Mouse (Mus musculus) spleen, adult 18-20 months (tissue): ENCODE measurements around the gene Pi4k2b.
A peak's percentile ranks its signal among the peaks of the same experiment; 100 is the strongest.
"Not testable (repeated sequence)": the region's sequence is repeated elsewhere in the genome, so short reads cannot be mapped to it uniquely, and the experiment has no call there.

Experiments
- DNase-seq, 2 experiments: peaks; one replicate each; pipeline ENCODE4 v3.0.0; 2022; ENCODE audit warnings: mixed read lengths in 2 of 2

Gene Pi4k2b

DNA sequence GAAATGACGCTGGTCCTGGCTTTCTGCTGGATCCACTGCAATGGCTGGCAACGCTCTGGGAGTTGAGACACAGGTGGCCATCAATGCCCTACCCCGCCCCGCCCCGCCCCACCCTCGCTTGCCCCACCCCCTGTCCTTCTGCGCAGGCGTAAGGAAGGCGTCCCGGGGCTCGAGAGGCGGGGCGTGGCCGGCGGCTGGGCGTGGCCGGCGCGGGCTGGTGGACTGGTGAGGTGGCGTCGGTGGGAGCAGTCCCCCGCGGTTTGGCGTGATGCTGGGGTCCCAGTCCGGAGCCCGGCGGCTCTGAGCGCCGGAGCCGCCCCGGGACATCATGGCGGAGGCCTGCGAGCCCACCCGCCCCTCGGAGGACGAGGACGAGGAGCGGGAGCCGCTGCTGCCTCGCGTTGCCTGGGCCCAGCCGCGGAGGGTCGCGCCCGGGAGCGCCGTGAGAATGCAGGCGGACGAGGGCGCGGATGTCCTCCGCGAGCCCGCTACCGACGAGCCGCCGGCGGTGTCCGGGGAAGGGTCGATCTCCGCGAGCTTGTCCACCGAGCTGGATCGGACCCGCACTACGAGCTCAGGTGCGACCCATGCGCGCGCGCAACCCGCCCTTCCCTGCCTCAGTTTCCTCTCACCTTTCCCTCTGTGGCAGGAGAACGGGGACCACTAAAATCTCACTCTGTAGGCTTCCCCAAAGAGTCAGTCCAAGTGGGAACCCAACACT, at the start of gene Pi4k2b:
Gene Pi4k2b (plus strand): TSS at position 184 of the 721 bp plus-strand sequence.
- DNase-seq, result peak; percentile 72 to 87

DNA sequence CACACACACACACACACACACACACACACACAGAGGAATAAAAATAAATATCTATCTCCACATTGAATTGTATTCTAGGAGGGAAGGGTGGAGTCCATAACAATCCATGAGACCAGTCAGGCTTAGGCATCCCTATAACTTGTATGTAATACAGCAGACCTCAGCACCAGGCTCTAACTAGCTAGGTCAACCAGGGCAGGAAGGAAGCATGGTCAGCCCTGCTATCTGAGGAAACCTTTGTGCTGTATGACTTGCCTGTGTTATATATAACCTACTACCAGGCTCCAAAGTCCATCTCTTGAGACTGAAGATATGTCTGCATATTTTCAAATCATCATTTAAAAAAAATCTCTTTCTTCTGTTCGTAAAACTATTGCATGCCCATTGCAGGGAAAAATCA, 44.1 kb upstream of the Pi4k2b start:
- no peak for DNase-seq

DNA sequence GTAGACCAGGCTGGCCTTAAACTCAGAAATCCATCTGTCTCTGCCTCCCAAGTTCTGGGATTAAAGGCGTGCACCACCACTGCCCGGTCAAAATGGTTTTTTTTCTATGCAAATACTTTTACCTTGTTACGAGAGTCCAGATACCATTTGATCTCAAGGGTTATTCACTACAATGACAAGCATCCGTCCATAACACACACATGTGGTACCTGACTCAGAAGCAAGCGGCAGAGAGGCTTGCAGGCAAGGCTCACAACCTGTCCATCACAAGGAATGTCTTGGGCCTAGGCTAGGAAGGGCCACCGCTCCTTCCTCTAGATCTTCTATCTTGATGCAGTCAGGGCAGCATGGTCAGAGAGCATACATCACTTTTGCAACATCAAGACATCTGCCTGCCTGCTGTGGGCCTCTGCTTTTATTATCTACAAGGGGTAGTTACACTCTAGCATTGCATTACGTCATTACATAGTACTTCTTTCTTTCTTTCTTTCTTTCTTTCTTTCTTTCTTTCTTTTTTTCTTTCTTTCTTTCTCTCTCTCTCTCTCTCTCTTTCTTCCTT, 43.4 kb upstream of the Pi4k2b start:
- DNase-seq, result not testable (repeated sequence)

DNA sequence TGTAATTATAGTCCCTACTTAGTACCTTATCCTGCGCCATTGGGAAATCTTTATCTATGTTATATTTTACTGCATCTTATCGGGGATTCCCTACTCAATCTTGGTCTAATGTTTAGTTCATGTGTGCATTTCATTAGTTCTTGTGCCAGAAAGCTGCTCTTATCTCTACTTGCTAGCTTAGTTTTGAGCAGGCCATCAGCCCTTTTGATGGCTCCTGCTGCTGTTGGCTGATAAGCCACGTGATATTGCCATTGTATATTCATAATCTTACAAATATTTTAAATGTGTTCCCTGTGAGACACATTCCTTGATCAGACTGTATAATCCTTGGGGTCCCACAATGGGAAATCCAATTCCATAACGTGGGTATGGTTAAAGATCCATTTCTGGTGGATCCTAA, 36.8 kb upstream of the Pi4k2b start:
- no peak for DNase-seq

DNA sequence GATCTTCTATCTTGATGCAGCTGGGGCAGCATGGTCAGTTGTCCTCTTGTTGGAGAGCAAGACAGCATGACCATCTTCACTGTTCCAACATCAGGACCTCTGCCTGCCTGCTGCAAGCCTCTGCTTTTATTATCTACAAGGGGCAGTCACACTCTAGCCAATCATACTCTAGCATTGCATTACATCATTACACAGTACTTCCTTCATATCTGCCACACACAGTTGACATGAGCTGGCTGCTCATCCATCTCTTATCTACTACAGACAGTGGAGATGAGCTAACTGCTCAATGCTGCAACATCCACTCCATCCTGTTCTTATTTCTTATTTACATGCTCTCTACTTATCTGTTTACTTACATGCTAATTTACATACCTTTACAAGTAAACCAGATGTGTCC, 28.7 kb upstream of the Pi4k2b start:
- DNase-seq, result no peak

DNA sequence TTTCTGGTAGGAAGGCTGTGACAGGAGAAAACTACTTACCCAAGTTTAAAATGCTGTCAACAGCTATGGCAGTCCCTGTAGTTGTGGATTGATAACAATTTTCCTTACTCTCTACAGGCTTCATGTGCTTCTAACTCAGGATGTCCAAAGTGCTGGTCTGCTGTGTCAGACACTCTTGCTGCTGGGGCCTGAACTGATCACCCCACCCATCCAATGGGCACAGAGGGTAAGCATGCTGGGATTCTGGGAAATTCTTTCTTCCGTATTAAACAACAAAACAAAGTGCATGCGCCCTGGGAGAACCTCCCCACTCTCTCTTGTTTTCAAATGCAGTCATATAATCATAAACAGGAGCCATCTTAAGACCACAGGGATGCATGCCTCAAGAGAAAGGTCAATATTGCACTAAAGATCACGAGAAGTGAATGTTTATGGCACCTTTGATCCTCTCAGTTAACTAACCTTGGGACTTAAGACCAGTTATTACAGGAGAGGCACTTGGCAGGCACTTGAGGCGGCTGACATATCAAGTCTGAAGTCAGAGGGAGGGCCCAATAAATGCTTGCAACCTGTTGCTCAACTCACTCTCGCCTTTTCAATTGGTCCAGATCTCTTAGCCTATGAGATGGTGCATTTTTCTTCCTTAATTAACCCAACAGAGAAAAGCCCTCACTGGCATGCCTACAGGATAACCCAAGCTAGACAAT, 24.5 kb upstream of the Pi4k2b start:
- DNase-seq, result no peak

- no peak for DNase-seq
Observed at GRCm38 (mm10) chr5:52721003-52721402, 20.4 kb upstream of the Pi4k2b start.

DNA sequence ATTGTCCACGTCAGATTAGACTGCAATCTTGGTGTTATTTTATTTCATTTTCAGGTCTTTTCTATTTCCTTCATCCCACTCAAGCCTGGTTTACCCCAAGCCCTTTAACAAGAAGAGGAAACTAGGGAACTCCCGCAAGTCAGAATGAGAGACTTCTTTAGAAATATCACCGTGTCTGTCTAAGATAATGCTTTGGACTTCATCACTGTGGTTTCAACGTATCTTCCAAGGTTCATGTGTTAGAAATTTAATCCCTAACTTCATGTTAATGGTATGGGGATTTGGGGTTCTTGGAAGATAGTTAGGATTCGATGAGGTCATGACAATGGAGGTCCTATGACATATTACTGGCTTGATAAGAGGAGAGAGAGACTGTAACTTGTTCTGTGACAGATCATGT, 13.6 kb upstream of the Pi4k2b start:
- no peak for DNase-seq

DNA sequence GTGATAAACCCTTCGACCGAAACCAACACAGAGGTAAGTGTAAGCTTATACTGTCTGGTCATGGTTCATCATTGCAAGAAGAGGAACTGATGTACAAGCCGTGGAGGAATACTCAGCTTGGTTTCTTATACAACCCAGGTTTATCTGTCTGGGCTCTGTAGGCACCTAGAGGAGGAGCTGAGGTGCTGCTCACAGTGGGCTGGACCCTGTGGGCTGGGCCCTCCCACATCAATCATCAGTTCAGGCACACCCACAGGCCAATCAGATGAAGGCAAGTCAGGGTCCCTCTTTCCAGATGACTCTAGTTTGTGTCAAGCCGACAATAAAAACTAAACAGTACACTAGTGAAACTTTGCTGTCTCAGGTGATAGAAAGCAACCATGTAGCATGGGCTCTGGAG, 8.6 kb upstream of the Pi4k2b start:
- DNase-seq, result no peak

DNA sequence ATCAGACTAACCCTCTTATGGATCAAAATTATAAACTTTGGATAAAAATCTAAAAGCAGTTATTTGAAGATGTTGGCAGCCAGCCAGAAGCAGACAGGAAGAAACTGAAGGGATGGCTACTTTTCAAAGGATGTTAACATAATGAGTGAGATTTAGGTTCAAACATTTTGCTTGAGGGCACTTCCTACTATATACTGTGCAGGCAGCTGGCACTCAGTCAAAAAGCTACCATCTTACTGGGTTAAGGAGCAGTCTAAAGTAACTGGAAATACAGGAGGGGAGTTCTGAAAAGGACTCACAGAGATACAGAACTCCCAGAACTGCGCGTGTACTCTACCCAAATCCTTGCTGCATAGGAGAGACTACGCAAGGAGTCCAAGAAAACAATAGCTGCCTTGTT, 5.3 kb upstream of the Pi4k2b start:
- DNase-seq, result no peak

DNA sequence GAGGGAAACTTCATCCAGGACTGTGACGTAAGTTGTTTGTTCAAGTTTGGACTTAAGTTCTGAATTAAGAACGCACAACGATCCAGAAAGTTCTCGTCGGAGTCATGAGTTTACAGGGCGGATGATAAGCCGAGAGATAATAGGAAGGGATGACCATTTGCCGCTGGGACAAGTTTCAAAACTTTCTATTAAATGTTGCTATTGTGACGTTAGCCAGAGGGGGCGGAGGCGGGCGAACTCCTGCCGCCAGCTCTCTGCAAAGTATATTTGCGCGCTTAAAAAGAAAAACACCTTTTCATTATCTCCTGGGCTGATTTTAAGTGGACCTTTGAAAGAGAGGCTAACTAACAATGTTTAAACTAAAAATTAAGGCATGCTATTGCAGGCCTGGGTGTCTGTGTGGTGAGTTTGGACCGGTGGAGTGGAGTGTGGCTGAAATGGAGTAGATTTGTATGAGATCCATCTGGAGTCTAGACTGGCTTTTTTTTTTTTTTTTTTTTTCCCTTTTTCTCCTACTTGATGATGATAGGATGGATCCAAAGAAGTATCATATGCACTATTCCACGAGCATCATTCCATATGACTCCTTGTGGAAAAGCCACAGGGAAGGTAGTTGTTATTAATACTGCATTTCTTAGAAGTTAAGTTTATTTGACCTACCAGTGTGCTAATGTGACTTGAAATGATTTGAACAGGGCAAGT, 889 bp downstream of the Pi4k2b start:
- peak in 1 of 2 experiments; percentile 61 for DNase-seq

DNA sequence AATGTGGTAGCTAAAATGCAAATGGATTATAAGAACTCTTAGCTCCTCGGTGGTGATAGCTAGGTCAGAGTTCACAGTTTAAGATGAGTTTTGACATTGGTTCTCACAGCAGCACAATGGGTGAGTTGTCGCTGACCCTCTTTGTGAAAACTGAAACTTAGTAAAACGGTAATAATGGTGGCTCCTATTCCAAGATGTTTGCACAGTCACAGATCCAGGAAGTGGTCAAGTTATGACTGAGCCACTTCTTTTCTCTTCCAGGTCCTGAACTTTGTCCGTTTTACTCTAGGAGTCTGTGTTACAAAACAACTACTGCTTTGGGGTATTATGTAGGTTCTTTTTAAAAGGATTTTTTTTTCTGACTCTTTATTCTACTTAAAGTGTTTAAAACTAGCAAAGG, 1.9 kb downstream of the Pi4k2b start:
- DNase-seq, result no peak

DNA sequence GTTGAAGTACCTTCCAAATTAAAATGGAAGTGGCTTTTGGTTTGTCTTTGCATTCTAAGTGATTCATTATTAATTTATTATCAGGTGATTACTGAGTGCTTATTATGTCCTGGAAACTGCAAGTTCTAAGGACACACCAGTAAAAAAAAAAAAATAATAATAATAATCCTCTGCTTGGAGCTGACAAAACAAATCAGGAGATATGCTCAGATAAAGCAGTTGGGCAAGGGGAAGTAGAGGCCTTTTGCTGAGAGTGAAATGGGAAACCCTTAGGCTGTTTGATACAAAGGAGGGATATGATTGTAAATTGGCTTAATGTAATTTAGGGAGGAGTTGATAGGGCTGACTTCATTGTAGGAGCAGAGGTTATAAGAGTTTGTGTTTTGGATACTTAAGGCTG, 5.5 kb downstream of the Pi4k2b start:
- DNase-seq, result no peak

- DNase-seq, result no peak
Observed at GRCm38 (mm10) chr5:52748732-52749131, 7.4 kb downstream of the Pi4k2b start.

GRCm38 (mm10) chr5:52753146-52753545, 11.8 kb downstream of the Pi4k2b start:
- no peak for DNase-seq

DNA sequence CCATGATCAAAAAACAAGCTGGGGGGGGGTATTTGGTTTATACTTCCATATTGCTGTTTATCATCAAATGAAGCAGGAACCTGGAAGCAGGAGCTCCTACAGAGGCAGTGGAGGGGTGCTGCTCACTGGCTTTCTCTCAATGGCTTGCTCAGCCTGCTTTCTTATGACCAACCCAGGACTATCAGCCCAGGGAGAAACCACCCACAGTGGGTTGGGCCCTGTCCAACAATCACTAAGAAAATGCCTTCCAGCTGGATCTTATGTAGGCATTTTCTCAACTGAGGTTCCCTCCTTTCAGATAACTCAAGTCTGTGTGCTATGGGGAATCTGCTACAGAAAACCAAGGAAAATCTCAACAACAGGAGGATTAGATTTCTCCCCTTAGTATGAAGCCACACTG, 12.8 kb downstream of the Pi4k2b start:
- no peak for DNase-seq

- no peak for DNase-seq
Observed at GRCm38 (mm10) chr5:52755337-52755736, 14.0 kb downstream of the Pi4k2b start.

GRCm38 (mm10) chr5:52755989-52756388, 14.6 kb downstream of the Pi4k2b start:
- no peak for DNase-seq

DNA sequence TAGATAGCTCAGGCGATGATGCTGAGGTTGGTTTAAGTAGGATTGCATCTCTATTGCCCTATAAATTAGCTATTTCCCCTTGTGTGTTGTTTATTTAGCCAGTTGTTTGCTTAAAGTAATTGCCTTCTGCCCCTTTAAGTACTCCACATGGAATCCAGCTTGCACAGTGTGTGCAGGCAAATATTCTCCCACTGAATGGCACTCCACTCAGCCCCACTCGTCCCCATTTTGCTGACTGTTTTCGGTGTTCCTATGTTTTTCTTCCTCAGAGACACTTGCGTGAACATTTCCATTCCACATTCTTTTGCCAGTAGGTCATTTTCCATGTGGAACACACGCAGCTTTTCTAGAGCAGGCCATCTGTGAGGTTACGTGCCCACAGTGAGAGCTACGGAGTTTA, 21.2 kb downstream of the Pi4k2b start:
- DNase-seq, result no peak

- no peak for DNase-seq
Observed at GRCm38 (mm10) chr5:52774267-52774666, 32.9 kb downstream of the Pi4k2b start.

DNA sequence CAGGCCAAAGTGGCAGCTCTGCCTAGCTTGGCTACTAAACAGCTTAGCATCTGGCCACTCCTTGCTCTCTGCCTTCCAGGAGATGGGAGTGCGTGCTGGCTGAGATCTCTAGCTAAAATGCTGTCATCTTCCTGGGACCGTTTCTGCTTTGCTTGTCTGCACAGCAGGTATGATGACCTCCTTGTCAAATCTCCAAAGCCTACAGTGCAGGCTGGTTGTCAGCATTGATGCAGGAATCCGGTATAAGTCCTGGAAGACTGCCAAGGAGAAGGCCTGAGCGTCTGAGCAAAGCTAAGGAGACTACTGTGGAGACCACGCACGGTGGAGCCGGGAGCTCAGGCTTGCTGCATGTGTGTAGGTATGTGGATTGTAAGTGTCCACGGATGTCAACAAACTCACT, 33.9 kb downstream of the Pi4k2b start, which contains the start of gene Zcchc4:
Gene Zcchc4 (plus strand): TSS at position 173 of the 400 bp plus-strand sequence.
- DNase-seq, result no peak

- not testable (repeated sequence) for DNase-seq
Observed at GRCm38 (mm10) chr5:52776466-52777354, 35.3 kb downstream of the Pi4k2b start.
